Mouse (Mus musculus) limb, embryonic 11.5 days (tissue): ENCODE data around the gene Mogs. TPM values are rescaled to one million over a fixed set of nuclear protein-coding genes. Genes with fewer than 3 reads are reported as not detected.

Experiments used
- ATAC-seq: fragments of 200-750 bp; cut with Nextera tagmentation; 2 replicates; pipeline ENCODE4 v1.8.0; 2017; ENCODE audit warnings: low read depth; ENCODE audit not compliant: insufficient number of reproducible peaks, low FRiP score, low TSS enrichment
- DNase-seq: peaks from one replicate; pipeline ENCODE4 v3.0.0-alpha.2; 2015; ENCODE audit warnings: low spot score
- H3K27ac ChIP-seq: fragments of 300-500 bp; sonication (generic); replicated peaks from 2 replicates; pipeline ENCODE4 v1.5.1; 2014; ENCODE audit warnings: low read depth, mild to moderate bottlenecking, low read length
- H3K27me3 ChIP-seq: fragments of 300-500 bp; sonication (generic); 2 replicates; pipeline ENCODE4 v1.6.1; 2014; ENCODE audit warnings: mild to moderate bottlenecking, low read length, mixed read lengths; ENCODE audit not compliant: control insufficient read depth, insufficient read depth
- H3K36me3 ChIP-seq: fragments of 300-500 bp; sonication (generic); 2 replicates; pipeline ENCODE4 v1.6.1; 2014; ENCODE audit warnings: mild to moderate bottlenecking, low read length, moderate library complexity, mixed read lengths; ENCODE audit not compliant: control insufficient read depth, insufficient read depth
- H3K4me1 ChIP-seq: fragments of 300-500 bp; sonication (generic); 2 replicates; pipeline ENCODE4 v1.6.1; 2014; ENCODE audit warnings: low read length, mixed read lengths; ENCODE audit not compliant: control insufficient read depth, insufficient read depth
- H3K4me2 ChIP-seq: fragments of 300-500 bp; sonication (generic); 2 replicates; pipeline ENCODE4 v1.6.1; 2014; ENCODE audit warnings: low read depth, mild to moderate bottlenecking, moderate library complexity; ENCODE audit not compliant: severe bottlenecking
- H3K4me3 ChIP-seq: fragments of 300-500 bp; sonication (generic); 2 replicates; pipeline ENCODE4 v1.5.1; 2014; ENCODE audit warnings: low read depth, low read length
- H3K9ac ChIP-seq: fragments of 300-500 bp; sonication (generic); 2 replicates; pipeline ENCODE4 v1.6.1; 2014; ENCODE audit warnings: mild to moderate bottlenecking, low read length
- H3K9me3 ChIP-seq: fragments of 300-500 bp; sonication (generic); 2 replicates; pipeline ENCODE4 v1.6.1; 2016; ENCODE audit warnings: low read length; ENCODE audit not compliant: control insufficient read depth
- WGBS: fragments of 180-500 bp; shearing (Covaris S2); extraction: QIAGEN DNeasy Blood & Tissue Kit; methylation state at CpG from one replicate; pipeline ENCODE4 v1.1.7; 2014; 5-methylcytosine and 5-hydroxymethylcytosine counted together
- polyA plus RNA-seq: library from polyadenylated mRNA; unstranded; fragments of >200 nt; fragmentation: Nextera tagmentation; extraction: Ambion mirVana; gene quantifications from 2 replicates; pipeline ENCODE4 v1.2.1, GENCODE M21; 2014

Mogs gene
- polyA plus RNA-seq, 1 experiment from 2014 or later: 34.7 TPM

- peak within 1 kb of the TSS; percentile 90 for H3K9ac ChIP-seq
- no peaks in the 10 kb centered on the region for H3K36me3 ChIP-seq
- no peaks in the 10 kb centered on the region for H3K9me3 ChIP-seq
- DNase-seq (peak; percentile 21), ATAC-seq (no peak)
- H3K4me2 ChIP-seq: peak within 1 kb of the TSS; percentile 69
- 59% methylated on average over 7 of the region's 7 CpGs for WGBS
- H3K4me1 ChIP-seq: peaks cover 21% of the 10 kb centered on the region
- peak within 1 kb of the TSS; percentile 47 for H3K4me3 ChIP-seq
- no peaks in the 10 kb centered on the region for H3K27me3 ChIP-seq
- peak within 1 kb of the TSS; percentile 100 for H3K27ac ChIP-seq
Measured at GRCm38 (mm10) chr6:83134951-83135513, 19.7 kb downstream of the Mogs start, which contains the start of gene Rtkn. Gene Rtkn, plus strand, starts transcription at chr6:83135463.

DNA sequence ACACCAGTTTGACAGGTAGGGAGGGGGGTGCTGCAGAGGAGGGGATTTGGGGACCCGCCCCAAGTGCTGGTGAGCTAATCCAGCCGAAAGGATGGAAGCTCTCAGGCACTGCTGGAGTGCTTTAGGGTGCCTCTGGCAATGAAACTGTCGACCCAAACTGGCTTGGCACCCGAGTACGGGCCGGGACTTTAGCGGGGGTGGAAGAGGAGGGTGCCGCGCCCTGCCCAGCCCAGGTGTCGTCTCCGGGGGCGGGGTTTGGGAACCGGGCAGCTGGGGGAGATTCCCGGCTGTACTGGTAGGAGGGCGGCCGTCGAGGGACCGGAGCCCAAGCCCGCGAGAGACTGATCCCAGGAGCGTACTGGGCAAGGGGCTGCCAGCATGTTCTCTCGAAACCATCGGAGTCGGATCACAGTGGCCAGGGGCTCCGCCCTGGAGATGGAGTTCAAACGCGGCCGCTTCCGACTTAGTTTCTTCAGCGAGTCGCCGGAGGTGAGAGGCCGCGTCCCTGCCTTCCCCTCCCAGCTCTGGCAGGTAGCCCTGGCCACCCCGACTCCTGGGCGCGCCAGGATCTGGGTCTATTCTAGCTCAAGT, 20.4 kb downstream of the Mogs start:
- peak overlapping the region; percentile 100; the same call in 1 of the 2 replicates for H3K27ac ChIP-seq
- peak; percentile 64 for DNase-seq
- H3K4me2 ChIP-seq: peak overlapping the region; percentile 69
- no peak for ATAC-seq
- no peaks in the 10 kb centered on the region for H3K36me3 ChIP-seq
- no peaks in the 10 kb centered on the region for H3K27me3 ChIP-seq
- H3K9ac ChIP-seq: peak overlapping the region; percentile 90
- peak overlapping the region; percentile 47 for H3K4me3 ChIP-seq
- H3K9me3 ChIP-seq: no peaks in the 10 kb centered on the region
- peaks cover 23% of the 10 kb centered on the region for H3K4me1 ChIP-seq
- WGBS: 2% methylated on average over 36 of the region's 37 CpGs

GRCm38 (mm10) chr6:83136291-83136880, 21.1 kb downstream of the Mogs start:
- DNase-seq (no peak), ATAC-seq (no peak)
- H3K4me2 ChIP-seq: peak overlapping the region; percentile 69
- 12% methylated on average over 5 of the region's 5 CpGs for WGBS
- peak overlapping the region; percentile 100 for H3K27ac ChIP-seq
- H3K9me3 ChIP-seq: no peaks in the 10 kb centered on the region
- no peaks in the 10 kb centered on the region for H3K36me3 ChIP-seq
- no peaks in the 10 kb centered on the region for H3K27me3 ChIP-seq
- H3K9ac ChIP-seq: peak overlapping the region; percentile 90
- H3K4me3 ChIP-seq: peak overlapping the region; percentile 47
- peaks cover 26% of the 10 kb centered on the region for H3K4me1 ChIP-seq

GRCm38 (mm10) chr6:83136881-83137575, 21.7 kb downstream of the Mogs start:
- no peaks in the 10 kb centered on the region for H3K36me3 ChIP-seq
- DNase-seq (peak; percentile 88), ATAC-seq (peak; percentile 83)
- H3K4me3 ChIP-seq: peak overlapping the region; percentile 47
- no peaks in the 10 kb centered on the region for H3K9me3 ChIP-seq
- peak overlapping the region; percentile 90 for H3K9ac ChIP-seq
- peak overlapping the region; percentile 100 for H3K27ac ChIP-seq
- WGBS: under 1% methylated on average over 23 of the region's 26 CpGs
- H3K4me2 ChIP-seq: peak overlapping the region; percentile 69
- no peaks in the 10 kb centered on the region for H3K27me3 ChIP-seq
- peaks cover 32% of the 10 kb centered on the region for H3K4me1 ChIP-seq

GRCm38 (mm10) chr6:83137576-83137950, 22.3 kb downstream of the Mogs start:
- H3K27me3 ChIP-seq: no peaks in the 10 kb centered on the region
- peak overlapping the region; percentile 100 for H3K27ac ChIP-seq
- 0% methylated on average over 12 of the region's 12 CpGs for WGBS
- H3K9ac ChIP-seq: peak overlapping the region; percentile 90
- DNase-seq: peak; percentile 97
- peak overlapping the region; percentile 69 for H3K4me2 ChIP-seq
- H3K4me3 ChIP-seq: peak overlapping the region; percentile 47
- H3K36me3 ChIP-seq: no peaks in the 10 kb centered on the region
- H3K4me1 ChIP-seq: peaks cover 37% of the 10 kb centered on the region
- peak; percentile 80 for ATAC-seq
- H3K9me3 ChIP-seq: no peaks in the 10 kb centered on the region

- peak overlapping the region; percentile 69 for H3K4me2 ChIP-seq
- H3K9ac ChIP-seq: peak overlapping the region; percentile 63
- H3K9me3 ChIP-seq: no peaks in the 10 kb centered on the region
- ATAC-seq: peak; percentile 51
- no peak for DNase-seq
- H3K4me3 ChIP-seq: peak overlapping the region; percentile 47
- peak overlapping the region; percentile 100 for H3K27ac ChIP-seq
- WGBS: under 1% methylated on average over 11 of the region's 11 CpGs
- peaks cover 41% of the 10 kb centered on the region for H3K4me1 ChIP-seq
- H3K27me3 ChIP-seq: no peaks in the 10 kb centered on the region
- H3K36me3 ChIP-seq: no peaks in the 10 kb centered on the region
Measured at GRCm38 (mm10) chr6:83138056-83138455, 22.8 kb downstream of the Mogs start.

GRCm38 (mm10) chr6:83140044-83140443, 24.7 kb downstream of the Mogs start:
- H3K9ac ChIP-seq: no peak overlapping the region
- no peaks in the 10 kb centered on the region for H3K36me3 ChIP-seq
- H3K4me2 ChIP-seq: no peak overlapping the region
- H3K4me1 ChIP-seq: peaks cover 42% of the 10 kb centered on the region
- DNase-seq: no peak
- no peak overlapping the region for H3K4me3 ChIP-seq
- H3K9me3 ChIP-seq: no peaks in the 10 kb centered on the region
- H3K27me3 ChIP-seq: no peaks in the 10 kb centered on the region
- ATAC-seq: no peak
- WGBS: 95% methylated on average over 8 of the region's 8 CpGs
- H3K27ac ChIP-seq: no peak overlapping the region

DNA sequence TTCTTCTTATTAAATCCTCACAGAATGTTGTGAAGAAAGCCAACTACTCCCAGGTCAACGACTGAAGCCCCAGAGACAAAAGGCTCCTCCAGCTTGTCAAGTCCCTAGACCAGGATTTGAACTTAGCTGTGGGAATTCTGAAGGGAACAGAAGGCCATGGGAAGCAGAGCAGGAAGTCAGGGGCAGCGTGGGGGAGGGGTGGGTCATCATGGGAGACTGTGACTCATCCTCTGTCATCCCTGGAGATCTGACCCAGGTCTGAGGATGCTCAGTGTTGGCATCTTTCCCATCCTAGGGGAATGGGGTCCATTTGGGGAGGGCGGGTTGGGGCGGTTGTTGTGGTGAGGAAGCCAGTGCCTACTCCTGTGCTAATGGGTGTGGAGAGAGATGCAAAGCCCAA, 26.3 kb downstream of the Mogs start:
- Histone ChIP-seq H3K27ac (no peak overlapping the region), H3K4me2 (peak overlapping the region; percentile 72), H3K4me1 (peaks cover 34% of the 10 kb centered on the region), H3K27me3 (no peaks in the 10 kb centered on the region), H3K36me3 (no peaks in the 10 kb centered on the region), H3K9ac (peak overlapping the region; percentile 70), H3K9me3 (no peaks in the 10 kb centered on the region), H3K4me3 (no peak overlapping the region; the same call in 1 of the 2 replicates)
- 41% methylated on average over 4 of the region's 4 CpGs for WGBS
- DNase-seq: no peak
- ATAC-seq: no peak
